Mouse (Mus musculus): ENCODE measurements around the gene Ctcf. TPM values are rescaled to one million over a fixed set of nuclear protein-coding genes. Genes with fewer than 3 reads are reported as not detected.

The Ctcf gene
- 31.2 TPM for polyA plus RNA-seq (2014; fragmentation: Illumina TruSeq; extraction: RNeasy Lipid Tissue Mini Kit (QIAGEN cat#74804); ENCODE audit: low read depth, low replicate concordance)

DNA sequence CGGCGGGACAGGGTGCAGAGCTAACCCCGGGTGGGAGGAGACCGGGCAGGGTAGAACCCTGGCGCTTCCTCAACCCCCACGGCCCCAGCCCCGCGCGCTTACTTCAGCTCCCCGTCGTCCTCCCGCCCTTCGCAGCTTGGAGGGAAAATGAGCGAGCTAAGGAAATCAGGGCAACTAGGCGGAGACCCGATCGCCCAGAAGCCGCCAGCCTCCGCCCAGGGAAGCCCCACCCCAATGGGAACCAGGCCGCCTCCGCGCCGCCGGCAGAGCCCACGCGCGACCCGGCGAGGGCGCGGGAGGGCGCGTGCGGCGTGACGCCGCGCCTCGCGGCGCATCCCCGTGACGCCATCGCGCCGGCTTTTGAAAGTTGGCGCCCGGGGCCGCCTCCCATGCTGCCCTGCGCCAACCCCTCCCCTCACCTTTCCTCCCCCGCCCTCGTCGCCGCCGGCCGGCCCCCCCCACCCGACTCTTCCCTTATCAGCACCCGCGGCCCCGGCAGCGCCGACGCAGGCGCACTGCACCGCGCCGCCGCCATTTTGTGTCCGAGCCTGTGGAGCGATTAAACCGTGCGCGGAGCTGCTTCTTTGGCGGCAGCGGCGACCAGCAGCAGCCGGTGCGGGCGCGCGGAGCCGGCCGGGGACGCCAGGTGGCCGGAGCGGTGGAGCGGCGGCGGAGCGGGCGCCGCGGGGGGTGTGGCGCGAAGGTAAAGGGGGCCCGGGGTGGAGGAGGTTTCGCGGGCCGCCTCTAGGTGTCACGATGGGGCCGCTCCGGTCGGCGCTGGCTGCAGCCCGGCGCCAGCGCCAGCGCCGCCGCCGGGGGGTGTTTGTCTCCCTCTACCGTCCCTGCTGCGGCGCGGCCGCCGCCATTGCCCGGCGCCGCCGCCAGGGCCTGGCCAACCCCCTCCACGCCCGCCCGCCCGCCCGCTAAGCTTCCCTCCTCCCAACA is at the start of gene Ctcf:
TSS of gene Ctcf (plus strand) at position 551 of the 945 bp plus-strand sequence.

DNA sequence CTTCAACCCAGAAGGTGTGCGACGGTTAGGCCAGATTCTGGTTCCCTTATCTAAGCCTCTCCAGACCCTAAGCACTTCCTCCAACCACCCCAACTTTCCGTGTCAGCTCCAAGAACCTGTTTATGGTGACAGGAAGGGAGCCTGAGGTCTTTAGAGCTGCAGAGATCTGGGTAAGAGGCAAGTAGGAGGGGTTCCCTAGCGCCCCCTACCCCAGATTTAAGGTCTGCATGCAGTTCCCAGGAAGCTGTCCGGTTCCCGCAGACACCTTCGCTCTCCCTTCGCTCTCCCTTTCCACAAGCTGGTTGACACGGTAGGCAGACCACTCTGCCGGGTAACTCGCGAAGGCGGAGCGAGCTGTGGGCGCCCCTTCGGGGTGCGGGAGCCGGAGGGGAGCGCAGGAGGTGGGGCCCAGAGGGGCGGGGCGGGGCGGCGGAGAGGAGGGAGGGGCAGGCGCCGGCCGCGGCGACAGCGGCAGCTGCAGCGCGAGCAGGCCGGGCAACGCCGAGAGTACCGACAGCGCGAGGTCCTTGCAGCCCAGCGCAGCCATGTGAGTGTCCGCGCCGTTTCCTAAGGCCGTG is 31.5 kb upstream of the Ctcf start, which contains the start of gene Ripor1:
TSS of gene Ripor1 (plus strand) at position 452 of the 578 bp plus-strand sequence.

DNA sequence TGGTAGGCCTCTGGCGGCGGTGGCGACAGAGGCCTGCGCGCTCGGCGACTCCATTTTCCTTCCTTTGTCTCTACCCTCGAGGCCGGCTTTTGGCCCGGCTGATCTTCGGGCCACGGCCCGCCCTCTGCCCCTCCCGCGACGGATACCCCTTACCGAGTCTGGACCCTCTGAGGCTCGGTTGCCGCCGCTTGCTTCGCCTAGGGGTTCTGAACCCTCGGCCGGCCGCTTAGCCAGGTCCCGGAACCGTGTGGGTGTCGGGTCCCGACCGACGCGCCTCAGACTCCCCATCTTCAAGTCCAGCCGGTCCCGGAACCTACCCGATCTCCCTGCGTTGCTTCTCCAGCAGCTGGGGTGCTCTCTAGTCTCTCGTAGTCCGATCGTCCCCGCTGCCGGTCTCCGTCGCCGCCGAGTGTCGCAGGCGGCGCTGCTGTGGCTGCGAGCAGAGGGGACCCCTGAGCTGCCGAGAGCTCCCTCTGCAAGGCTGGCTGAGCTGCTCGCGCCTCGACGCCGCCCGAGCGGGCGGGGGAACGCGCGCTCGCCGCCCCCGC is 669 bp downstream of the Ctcf start, which contains the start of gene Agrp:
TSS of gene Agrp (minus strand) at position 431 of the 548 bp plus-strand sequence.

DNA sequence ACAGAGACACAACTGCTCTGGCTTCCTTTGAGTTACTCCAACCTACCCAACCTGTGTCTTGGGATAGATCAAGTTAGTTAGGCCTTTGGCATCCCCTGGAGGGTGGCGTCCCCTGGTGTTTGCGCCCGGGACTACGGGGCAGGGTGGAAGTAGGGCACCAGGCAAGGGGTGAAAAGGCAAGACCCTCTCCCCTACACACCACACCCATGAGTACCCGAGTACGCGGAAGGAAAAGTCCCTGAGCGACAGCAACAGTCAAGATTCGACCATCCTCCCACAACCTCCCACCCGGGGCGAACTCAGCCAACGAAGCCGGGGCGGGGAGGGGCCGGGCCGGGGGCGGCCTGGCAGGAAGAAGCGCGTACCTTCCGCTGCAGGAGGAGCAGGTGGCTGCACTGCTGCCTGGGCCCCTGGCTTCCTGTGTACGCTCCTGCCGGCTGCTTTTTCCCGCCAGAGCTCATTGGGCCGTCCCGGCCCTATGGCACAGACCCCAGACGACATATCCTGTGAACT is 49.5 kb downstream of the Ctcf start, which contains the start of gene Carmil2:
TSS of gene Carmil2 (plus strand) at position 479 of the 513 bp plus-strand sequence.

DNA sequence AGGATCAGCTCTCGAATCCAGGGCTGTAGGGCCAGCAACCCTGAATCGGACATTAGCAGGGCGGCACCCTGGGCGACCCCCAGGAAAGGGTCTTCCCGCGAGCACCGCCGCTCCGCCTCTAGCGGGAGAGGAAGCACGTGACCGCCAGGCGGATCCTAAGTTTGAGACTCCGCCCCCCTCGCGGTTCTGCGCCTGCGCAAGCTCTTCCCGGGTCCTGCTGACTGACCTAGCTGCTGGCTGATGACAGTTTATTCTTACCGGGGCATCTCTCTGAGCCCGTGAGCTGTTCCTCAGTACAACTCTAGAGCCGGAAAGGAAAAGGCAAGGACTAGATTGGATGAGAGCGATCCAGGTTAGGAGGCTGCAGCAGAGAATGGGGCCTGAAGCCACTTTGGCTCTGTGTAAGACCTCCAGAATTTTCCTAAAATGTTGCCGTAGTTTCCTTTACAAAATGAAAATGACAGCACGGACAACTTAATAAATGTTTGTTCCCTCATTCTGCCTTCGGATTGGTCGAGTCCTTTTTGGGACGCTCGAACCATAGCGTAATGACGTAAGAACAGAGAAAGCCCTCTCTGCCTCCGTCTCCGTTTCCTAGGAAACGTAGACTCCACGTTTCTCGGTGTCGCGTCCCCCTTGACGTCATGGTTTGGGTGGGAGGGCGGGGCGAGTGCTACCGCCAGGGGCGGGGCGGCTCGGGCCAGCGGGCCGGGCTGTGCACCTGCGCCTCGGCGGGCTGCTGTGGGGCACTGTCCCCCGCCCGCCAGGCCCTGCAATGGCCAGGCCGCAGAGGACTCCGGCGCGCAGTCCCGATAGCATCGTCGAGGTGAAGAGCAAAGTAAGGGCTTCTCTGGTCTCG is 64.8 kb downstream of the Ctcf start, which contains the start of the genes Acd and Pard6a:
TSS of gene Acd (minus strand) at position 137 of the 859 bp plus-strand sequence.
TSS of gene Pard6a (plus strand) at position 183 of the 859 bp plus-strand sequence.

DNA sequence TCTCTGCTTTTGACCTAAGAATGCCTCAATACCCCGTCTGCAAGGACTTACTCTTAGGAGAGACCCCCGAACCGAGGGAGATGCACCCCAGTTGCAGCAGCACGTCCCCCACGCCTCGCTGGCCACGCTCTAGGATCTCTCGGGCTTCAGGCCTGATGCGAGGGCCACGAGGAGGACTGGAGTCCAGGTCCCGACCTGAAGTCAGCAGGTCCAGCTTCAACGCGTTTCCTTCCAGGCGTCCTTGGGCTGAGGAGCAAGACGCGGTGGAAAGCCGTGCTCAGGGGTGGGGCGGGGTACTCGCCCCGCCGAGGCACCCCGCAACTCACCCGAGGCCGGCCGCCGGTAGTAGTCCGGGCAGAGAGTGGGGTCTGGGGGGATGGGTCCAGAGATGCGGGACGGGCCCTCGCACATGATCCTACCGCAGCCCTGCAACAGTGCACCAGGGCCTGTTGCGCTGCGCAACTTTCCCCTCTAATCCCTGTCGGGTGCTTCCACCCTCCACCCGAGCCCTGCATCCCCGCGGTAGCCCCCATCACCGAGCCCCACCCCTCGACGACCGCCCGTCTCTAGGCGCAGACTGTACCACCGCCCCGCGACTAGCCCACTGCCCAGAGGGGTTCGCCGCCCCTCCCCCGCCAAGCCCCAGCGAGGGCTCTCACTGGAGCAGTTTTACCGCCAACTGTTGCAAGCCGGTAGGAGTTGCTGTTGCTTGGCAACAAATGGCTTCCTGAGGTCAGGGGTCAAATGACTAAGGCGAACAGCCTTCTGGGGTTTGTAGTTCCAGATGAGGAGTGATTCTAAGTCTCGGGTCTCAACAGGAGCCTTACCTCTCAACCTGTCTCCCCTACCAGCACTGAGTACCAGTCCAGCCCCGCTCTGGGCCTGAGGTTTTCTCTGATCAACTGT is 71.4 kb downstream of the Ctcf start, which contains the start of the genes 4933405L10Rik and Enkd1:
TSS of gene 4933405L10Rik (plus strand) at position 158 of the 906 bp plus-strand sequence.
TSS of gene Enkd1 (minus strand) at position 713 of the 906 bp plus-strand sequence.

Other genes starting within 250 kb of the Ctcf start
- gene Kctd19, start 223.1 kb upstream of the Ctcf start, polyA plus RNA-seq (2014; fragmentation: Illumina TruSeq; extraction: RNeasy Lipid Tissue Mini Kit (QIAGEN cat#74804); ENCODE audit: low read depth, low replicate concordance): 99.0 TPM
- 73.0 TPM for gene Lrrc36, start 223.0 kb upstream of the Ctcf start, polyA plus RNA-seq (2014; fragmentation: Illumina TruSeq; extraction: RNeasy Lipid Tissue Mini Kit (QIAGEN cat#74804); ENCODE audit: low read depth, low replicate concordance)
- 0.20 TPM for gene Tppp3, start 165.0 kb upstream of the Ctcf start, polyA plus RNA-seq (2014; fragmentation: Illumina TruSeq; extraction: RNeasy Lipid Tissue Mini Kit (QIAGEN cat#74804); ENCODE audit: low read depth, low replicate concordance)
- gene Zdhhc1, start 139.7 kb upstream of the Ctcf start, polyA plus RNA-seq (2014; fragmentation: Illumina TruSeq; extraction: RNeasy Lipid Tissue Mini Kit (QIAGEN cat#74804); ENCODE audit: low read depth, low replicate concordance): 4.0 TPM
- gene Hsd11b2, start 117.8 kb upstream of the Ctcf start, polyA plus RNA-seq (2014; fragmentation: Illumina TruSeq; extraction: RNeasy Lipid Tissue Mini Kit (QIAGEN cat#74804); ENCODE audit: low read depth, low replicate concordance): 0.11 TPM
- gene Atp6v0d1, start 70.5 kb upstream of the Ctcf start, polyA plus RNA-seq (2014; fragmentation: Illumina TruSeq; extraction: RNeasy Lipid Tissue Mini Kit (QIAGEN cat#74804); ENCODE audit: low read depth, low replicate concordance): 10.6 TPM
- gene Ripor1, start 31.3 kb upstream of the Ctcf start, polyA plus RNA-seq (2014; fragmentation: Illumina TruSeq; extraction: RNeasy Lipid Tissue Mini Kit (QIAGEN cat#74804); ENCODE audit: low read depth, low replicate concordance): 0.38 TPM
- not detected for gene Agrp, start 825 bp downstream of the Ctcf start, polyA plus RNA-seq (2014; fragmentation: Illumina TruSeq; extraction: RNeasy Lipid Tissue Mini Kit (QIAGEN cat#74804); ENCODE audit: low read depth, low replicate concordance)
- gene Carmil2, start 49.7 kb downstream of the Ctcf start, polyA plus RNA-seq (2014; fragmentation: Illumina TruSeq; extraction: RNeasy Lipid Tissue Mini Kit (QIAGEN cat#74804); ENCODE audit: low read depth, low replicate concordance): 0.14 TPM
- 3.0 TPM for gene Acd, start 64.5 kb downstream of the Ctcf start, polyA plus RNA-seq (2014; fragmentation: Illumina TruSeq; extraction: RNeasy Lipid Tissue Mini Kit (QIAGEN cat#74804); ENCODE audit: low read depth, low replicate concordance)
- 2.3 TPM for gene Pard6a, start 64.6 kb downstream of the Ctcf start, polyA plus RNA-seq (2014; fragmentation: Illumina TruSeq; extraction: RNeasy Lipid Tissue Mini Kit (QIAGEN cat#74804); ENCODE audit: low read depth, low replicate concordance)
- 4.7 TPM for gene 4933405L10Rik, start 71.1 kb downstream of the Ctcf start, polyA plus RNA-seq (2014; fragmentation: Illumina TruSeq; extraction: RNeasy Lipid Tissue Mini Kit (QIAGEN cat#74804); ENCODE audit: low read depth, low replicate concordance)
- 5.3 TPM for gene Enkd1, start 71.6 kb downstream of the Ctcf start, polyA plus RNA-seq (2014; fragmentation: Illumina TruSeq; extraction: RNeasy Lipid Tissue Mini Kit (QIAGEN cat#74804); ENCODE audit: low read depth, low replicate concordance)
- gene Gfod2, start 122.1 kb downstream of the Ctcf start, polyA plus RNA-seq (2014; fragmentation: Illumina TruSeq; extraction: RNeasy Lipid Tissue Mini Kit (QIAGEN cat#74804); ENCODE audit: low read depth, low replicate concordance): 0.24 TPM
- gene Ranbp10, start 190.8 kb downstream of the Ctcf start, polyA plus RNA-seq (2014; fragmentation: Illumina TruSeq; extraction: RNeasy Lipid Tissue Mini Kit (QIAGEN cat#74804); ENCODE audit: low read depth, low replicate concordance): 11.3 TPM
- gene Tsnaxip1, start 191.2 kb downstream of the Ctcf start, polyA plus RNA-seq (2014; fragmentation: Illumina TruSeq; extraction: RNeasy Lipid Tissue Mini Kit (QIAGEN cat#74804); ENCODE audit: low read depth, low replicate concordance): 174 TPM
- 1.8 TPM for gene Cenpt, start 216.7 kb downstream of the Ctcf start, polyA plus RNA-seq (2014; fragmentation: Illumina TruSeq; extraction: RNeasy Lipid Tissue Mini Kit (QIAGEN cat#74804); ENCODE audit: low read depth, low replicate concordance)
- 5.0 TPM for gene Thap11, start 218.6 kb downstream of the Ctcf start, polyA plus RNA-seq (2014; fragmentation: Illumina TruSeq; extraction: RNeasy Lipid Tissue Mini Kit (QIAGEN cat#74804); ENCODE audit: low read depth, low replicate concordance)
- 31.1 TPM for gene Nutf2, start 224.0 kb downstream of the Ctcf start, polyA plus RNA-seq (2014; fragmentation: Illumina TruSeq; extraction: RNeasy Lipid Tissue Mini Kit (QIAGEN cat#74804); ENCODE audit: low read depth, low replicate concordance)
- 10.5 TPM for gene Edc4, start 244.3 kb downstream of the Ctcf start, polyA plus RNA-seq (2014; fragmentation: Illumina TruSeq; extraction: RNeasy Lipid Tissue Mini Kit (QIAGEN cat#74804); ENCODE audit: low read depth, low replicate concordance)